Mouse (Mus musculus): ENCODE data around the gene Wdcp. TPM values are rescaled to one million over a fixed set of nuclear protein-coding genes. Genes with fewer than 3 reads are reported as not detected.

The Wdcp gene
- polyA plus RNA-seq, 1 experiment from 2014 or later: 31.0 TPM

Other genes with a start within 250 kb of the Wdcp start
- 0.19 and 0.31 TPM in 2 replicates for gene Fam228a, start 104.9 kb upstream of the Wdcp start, polyA plus RNA-seq (2014; fragmentation: Nextera tagmentation; extraction: Ambion mirVana)
- 2.5 and 3.3 TPM in 2 replicates for gene Pfn4, start 74.3 kb upstream of the Wdcp start, polyA plus RNA-seq (2014; fragmentation: Nextera tagmentation; extraction: Ambion mirVana)
- 2.2 and 2.5 TPM in 2 replicates for gene Fam228b, start 74.0 kb upstream of the Wdcp start, polyA plus RNA-seq (2014; fragmentation: Nextera tagmentation; extraction: Ambion mirVana)
- 302 and 314 TPM in 2 replicates for gene Sf3b6, start 25.8 kb upstream of the Wdcp start, polyA plus RNA-seq (2014; fragmentation: Nextera tagmentation; extraction: Ambion mirVana)
- gene Fkbp1b, start 1.7 kb upstream of the Wdcp start, polyA plus RNA-seq (2014; fragmentation: Nextera tagmentation; extraction: Ambion mirVana): 4.5 and 5.8 TPM in 2 replicates
- gene Mfsd2b, start 31.1 kb downstream of the Wdcp start, polyA plus RNA-seq (2014; fragmentation: Nextera tagmentation; extraction: Ambion mirVana): 117 and 122 TPM in 2 replicates
- gene Ubxn2a, start 64.4 kb downstream of the Wdcp start, polyA plus RNA-seq (2014; fragmentation: Nextera tagmentation; extraction: Ambion mirVana): 50.9 and 57.3 TPM in 2 replicates
- gene Atad2b, start 74.0 kb downstream of the Wdcp start, polyA plus RNA-seq (2014; fragmentation: Nextera tagmentation; extraction: Ambion mirVana): 11.8 and 12.8 TPM in 2 replicates

All from liver, embryonic 11.5 days (tissue).